Mouse (Mus musculus): ENCODE measurements around the gene Bcl11b. TPM values are rescaled to one million over a fixed set of nuclear protein-coding genes. Genes with fewer than 3 reads are reported as not detected.

The Bcl11b gene
- polyA plus RNA-seq, 1 experiment, result not detected

DNA sequence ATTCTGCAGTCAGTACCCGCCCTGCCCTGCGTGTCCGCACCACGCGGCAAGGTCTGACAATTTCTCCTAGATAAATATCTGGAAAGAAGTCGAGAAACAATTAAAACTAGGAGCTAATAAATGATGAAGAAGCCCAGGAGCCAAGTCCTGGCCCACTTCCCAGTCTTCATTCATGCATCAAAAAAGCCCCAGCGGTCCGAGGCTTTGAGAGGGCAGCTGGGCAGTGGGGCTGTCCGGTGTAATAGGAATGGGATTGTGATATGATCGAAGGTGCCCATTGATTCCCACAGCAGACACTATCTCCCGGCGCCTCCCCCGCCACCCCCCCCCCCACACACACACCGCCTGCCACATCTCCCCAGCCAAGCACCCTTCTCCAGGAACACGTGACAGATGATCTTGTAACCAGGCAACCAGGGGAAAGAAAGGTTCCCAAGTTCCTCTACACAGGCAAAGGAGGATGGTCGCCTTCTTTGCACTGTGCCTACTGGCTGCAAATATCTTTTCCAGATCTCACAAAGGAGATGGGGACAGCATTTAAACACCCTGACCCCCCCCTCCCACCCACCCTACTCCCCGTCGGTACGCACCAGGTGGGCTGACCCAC, 68.5 kb downstream of the Bcl11b start:
- no peak overlapping the region for H3K4me3 ChIP-seq (replicated peaks)
- TF ChIP-seq GATA1 (IDR thresholded peaks at IDR 0.05; ENCODE audit: low read length), result no peak
- TF ChIP-seq TAL1 (IDR thresholded peaks at IDR 0.05; ENCODE audit: low read length), result no peak
- H3K36me3 ChIP-seq (ENCODE audit: control insufficient read depth), result no peaks in the 10 kb centered on the region
- no peaks in the 10 kb centered on the region for H3K4me1 ChIP-seq (ENCODE audit: control insufficient read depth)
- H3K27me3 ChIP-seq (ENCODE audit: control insufficient read depth), result no peaks in the 10 kb centered on the region
- peaks cover 14% of the 10 kb centered on the region; the same call in 1 of the 2 replicates for H3K9me3 ChIP-seq (ENCODE audit: control insufficient read depth, low read length)

GRCm38 (mm10) chr12:107932140-107932539, 71.3 kb downstream of the Bcl11b start:
- peaks cover 21% of the 10 kb centered on the region for H3K9me3 ChIP-seq (ENCODE audit: control insufficient read depth, low read length)
- no peaks in the 10 kb centered on the region for H3K4me1 ChIP-seq (ENCODE audit: control insufficient read depth)
- H3K27me3 ChIP-seq (ENCODE audit: control insufficient read depth), result no peaks in the 10 kb centered on the region
- TF ChIP-seq TAL1 (IDR thresholded peaks at IDR 0.05; ENCODE audit: low read length), result no peak
- TF ChIP-seq GATA1 (IDR thresholded peaks at IDR 0.05; ENCODE audit: low read length), result no peak
- no peak overlapping the region for H3K4me3 ChIP-seq (replicated peaks)
- no peaks in the 10 kb centered on the region for H3K36me3 ChIP-seq (ENCODE audit: control insufficient read depth)

DNA sequence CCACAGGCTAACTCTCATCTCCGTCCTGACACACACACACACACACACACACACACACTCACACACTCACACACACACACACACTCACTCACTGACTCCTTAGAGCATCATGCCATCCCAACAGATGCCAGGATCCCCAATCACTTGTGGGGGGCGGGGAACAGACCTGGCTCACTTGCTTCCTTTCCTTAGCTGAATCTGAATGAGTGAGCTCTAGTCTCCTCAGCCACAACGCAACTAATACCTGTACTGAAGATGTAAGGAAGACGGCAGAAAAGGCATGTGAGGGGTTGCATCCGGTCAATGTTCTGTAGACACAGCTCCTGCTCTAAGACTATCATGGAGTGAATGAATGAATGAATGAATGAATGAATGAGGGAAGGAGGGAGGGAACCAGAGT, 71.9 kb downstream of the Bcl11b start:
- H3K27me3 ChIP-seq (ENCODE audit: control insufficient read depth), result no peaks in the 10 kb centered on the region
- H3K4me1 ChIP-seq (ENCODE audit: control insufficient read depth), result no peaks in the 10 kb centered on the region
- no peaks in the 10 kb centered on the region for H3K36me3 ChIP-seq (ENCODE audit: control insufficient read depth)
- H3K9me3 ChIP-seq (ENCODE audit: control insufficient read depth, low read length), result peaks cover 26% of the 10 kb centered on the region
- TF ChIP-seq GATA1 (IDR thresholded peaks at IDR 0.05; ENCODE audit: low read length) (no peak), TAL1 (IDR thresholded peaks at IDR 0.05; ENCODE audit: low read length) (no peak)
- no peak overlapping the region for H3K4me3 ChIP-seq (replicated peaks)

GRCm38 (mm10) chr12:107930611-107931350, 72.6 kb downstream of the Bcl11b start:
- no peak for TF ChIP-seq GATA1 (IDR thresholded peaks at IDR 0.05; ENCODE audit: low read length)
- TF ChIP-seq TAL1 (IDR thresholded peaks at IDR 0.05; ENCODE audit: low read length), result no peak
- peaks cover 26% of the 10 kb centered on the region for H3K9me3 ChIP-seq (ENCODE audit: control insufficient read depth, low read length)
- no peak overlapping the region for H3K4me3 ChIP-seq (replicated peaks)
- H3K36me3 ChIP-seq (ENCODE audit: control insufficient read depth), result no peaks in the 10 kb centered on the region
- no peaks in the 10 kb centered on the region for H3K27me3 ChIP-seq (ENCODE audit: control insufficient read depth)
- no peaks in the 10 kb centered on the region for H3K4me1 ChIP-seq (ENCODE audit: control insufficient read depth)

DNA sequence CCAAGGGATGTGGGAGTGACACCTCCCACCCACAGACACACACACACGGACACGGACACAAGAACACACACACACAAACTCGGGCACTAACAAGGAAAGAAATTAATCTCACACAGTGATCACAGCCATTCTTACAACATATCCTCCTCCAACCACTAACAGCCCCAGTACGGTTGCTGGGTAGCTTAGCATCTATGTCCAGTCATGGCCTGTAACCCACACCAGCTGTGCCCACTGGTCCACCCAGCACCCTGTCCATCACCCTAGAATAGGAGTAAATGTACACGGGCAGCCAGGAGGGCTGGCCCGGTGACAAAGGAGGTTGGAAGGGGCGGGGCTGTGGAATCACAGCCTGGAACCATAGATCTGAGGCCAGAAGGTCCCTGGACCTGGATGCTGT, 74.5 kb downstream of the Bcl11b start:
- H3K4me3 ChIP-seq (replicated peaks), result no peak overlapping the region
- H3K9me3 ChIP-seq (ENCODE audit: control insufficient read depth, low read length), result peaks cover 26% of the 10 kb centered on the region
- TF ChIP-seq GATA1 (IDR thresholded peaks at IDR 0.05; ENCODE audit: low read length), result no peak
- TF ChIP-seq TAL1 (IDR thresholded peaks at IDR 0.05; ENCODE audit: low read length), result no peak
- H3K4me1 ChIP-seq (ENCODE audit: control insufficient read depth), result no peaks in the 10 kb centered on the region
- H3K27me3 ChIP-seq (ENCODE audit: control insufficient read depth), result no peaks in the 10 kb centered on the region
- no peaks in the 10 kb centered on the region for H3K36me3 ChIP-seq (ENCODE audit: control insufficient read depth)

- no peak overlapping the region for H3K4me3 ChIP-seq (replicated peaks)
- no peaks in the 10 kb centered on the region for H3K27me3 ChIP-seq (ENCODE audit: control insufficient read depth)
- no peak for TF ChIP-seq GATA1 (IDR thresholded peaks at IDR 0.05; ENCODE audit: low read length)
- no peak for TF ChIP-seq TAL1 (IDR thresholded peaks at IDR 0.05; ENCODE audit: low read length)
- H3K36me3 ChIP-seq (ENCODE audit: control insufficient read depth), result no peaks in the 10 kb centered on the region
- peaks cover 24% of the 10 kb centered on the region for H3K9me3 ChIP-seq (ENCODE audit: control insufficient read depth, low read length)
- H3K4me1 ChIP-seq (ENCODE audit: control insufficient read depth), result no peaks in the 10 kb centered on the region
Observed at GRCm38 (mm10) chr12:107928464-107928901, 74.9 kb downstream of the Bcl11b start.

DNA sequence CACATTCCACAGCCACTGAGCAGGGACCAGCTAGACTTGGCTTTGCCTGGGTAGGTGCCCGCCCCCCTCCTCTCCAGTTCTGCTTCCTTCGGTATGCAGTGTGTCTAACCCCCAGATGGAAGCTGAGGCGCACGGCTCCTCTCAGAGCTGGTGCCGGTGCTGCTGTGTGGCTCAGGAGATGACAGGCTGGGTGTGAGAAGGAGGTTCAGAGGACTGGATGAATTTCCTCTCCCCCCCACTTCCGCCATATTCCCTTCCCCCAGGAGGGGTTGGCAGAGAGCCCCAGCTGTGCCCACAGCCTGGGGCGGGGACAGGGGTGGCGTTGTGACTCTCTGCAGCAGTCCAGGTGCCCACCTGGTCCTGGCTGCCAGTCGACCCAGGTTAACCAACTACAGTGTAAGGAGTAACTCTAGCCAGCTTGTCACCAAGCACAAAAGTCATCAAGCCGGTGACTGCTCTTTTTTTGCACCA, 75.4 kb downstream of the Bcl11b start:
- Histone ChIP-seq H3K36me3 (ENCODE audit: control insufficient read depth) (no peaks in the 10 kb centered on the region), H3K4me1 (ENCODE audit: control insufficient read depth) (no peaks in the 10 kb centered on the region), H3K4me3 (replicated peaks) (no peak overlapping the region), H3K27me3 (ENCODE audit: control insufficient read depth) (no peaks in the 10 kb centered on the region), H3K9me3 (ENCODE audit: control insufficient read depth, low read length) (peaks cover 24% of the 10 kb centered on the region)
- TF ChIP-seq TAL1 (IDR thresholded peaks at IDR 0.05; ENCODE audit: low read length), result no peak
- TF ChIP-seq GATA1 (IDR thresholded peaks at IDR 0.05; ENCODE audit: low read length), result no peak

- no peaks in the 10 kb centered on the region for H3K4me1 ChIP-seq (ENCODE audit: control insufficient read depth)
- H3K4me3 ChIP-seq (replicated peaks), result no peak overlapping the region
- no peaks in the 10 kb centered on the region for H3K27me3 ChIP-seq (ENCODE audit: control insufficient read depth)
- TF ChIP-seq GATA1 (IDR thresholded peaks at IDR 0.05; ENCODE audit: low read length) (no peak), TAL1 (IDR thresholded peaks at IDR 0.05; ENCODE audit: low read length) (no peak)
- no peaks in the 10 kb centered on the region for H3K36me3 ChIP-seq (ENCODE audit: control insufficient read depth)
- peaks cover 24% of the 10 kb centered on the region for H3K9me3 ChIP-seq (ENCODE audit: control insufficient read depth, low read length)
Observed at GRCm38 (mm10) chr12:107926074-107926855, 77.1 kb downstream of the Bcl11b start.

DNA sequence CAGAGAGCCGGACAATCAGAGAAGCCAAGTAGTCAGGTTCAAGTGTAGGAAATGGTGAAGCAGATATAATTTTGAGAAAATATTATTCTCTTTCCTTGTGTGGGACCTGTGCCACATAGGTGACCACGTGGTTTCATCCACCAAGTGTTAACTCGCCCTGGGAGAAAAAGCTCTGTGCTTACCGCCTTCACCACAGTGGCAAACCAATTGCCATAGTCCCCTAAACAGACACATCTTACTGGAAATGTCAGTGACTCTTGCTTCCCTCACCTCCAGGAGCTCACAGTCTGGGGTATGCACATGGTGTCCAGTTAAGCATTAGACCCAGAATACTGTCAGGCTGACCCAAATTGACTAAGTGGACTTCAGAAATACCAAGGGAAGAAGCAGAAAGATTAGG, 78.7 kb downstream of the Bcl11b start:
- no peaks in the 10 kb centered on the region for H3K27me3 ChIP-seq (ENCODE audit: control insufficient read depth)
- no peaks in the 10 kb centered on the region for H3K4me1 ChIP-seq (ENCODE audit: control insufficient read depth)
- H3K36me3 ChIP-seq (ENCODE audit: control insufficient read depth), result no peaks in the 10 kb centered on the region
- TF ChIP-seq TAL1 (IDR thresholded peaks at IDR 0.05; ENCODE audit: low read length) (no peak), GATA1 (IDR thresholded peaks at IDR 0.05; ENCODE audit: low read length) (no peak)
- no peak overlapping the region for H3K4me3 ChIP-seq (replicated peaks)
- H3K9me3 ChIP-seq (ENCODE audit: control insufficient read depth, low read length), result peaks cover 22% of the 10 kb centered on the region
